Mouse (Mus musculus): Measurements from ENCODE around the gene Zcchc9.
"Not testable (repeated sequence)": the region's sequence is repeated elsewhere in the genome, so short reads cannot be mapped to it uniquely, and the experiment has no call there.

- not testable (repeated sequence) for TF ChIP-seq POLR2A (IDR thresholded peaks at IDR 0.05; ENCODE audit: low read depth, low read length); CTCF (IDR thresholded peaks at IDR 0.05; ENCODE audit: borderline replicate concordance, insufficient read depth, low read length)
These were observed 43.9 kb downstream of the Zcchc9 start for GRCm38 (mm10) chr13:91763654-91764053.

Measured in embryonic fibroblast, embryonic 13.5 days (primary cell).